ENCODE assay signal across 20 mouse cellular contexts in the genomic region with DNA sequence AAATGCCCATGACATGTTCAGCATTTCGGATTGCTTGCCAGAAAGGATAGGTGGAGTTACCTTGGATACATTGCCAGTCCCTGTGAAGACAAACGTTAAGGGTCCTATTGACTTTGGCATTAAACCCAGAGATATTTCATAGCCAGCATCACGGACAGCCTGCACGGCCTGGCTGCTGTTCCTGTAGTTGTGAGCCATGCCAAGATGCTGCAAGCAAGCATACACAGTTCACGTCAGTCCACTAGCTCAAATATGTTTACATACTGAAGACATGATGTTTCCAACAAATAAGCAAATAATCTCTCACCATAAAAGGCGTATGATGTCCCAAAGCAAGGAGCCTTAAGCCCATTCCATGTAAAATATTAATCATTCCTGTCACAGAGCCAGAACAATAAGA. TPM values are rescaled to one million over a fixed set of nuclear protein-coding genes. Genes with fewer than 3 reads are reported as not detected.
DNase-seq lines count a peak whose midpoint lies in the region; ATAC-seq and TF ChIP-seq lines count a peak whose summit lies in the region.
"Had no signal": no experiment of that assay in that cellular context is flagged by ENCODE, and none has a peak within 500 bp of the region (broad histone marks: within the 10 kb centered on the region; RNA-seq: fewer than 3 reads in every experiment).

No protein-coding gene starts in this region.

- no peak overlapping the region for H3K9ac ChIP-seq in liver, postnatal 0 days (replicated peaks)
- no peak overlapping the region for H3K9ac ChIP-seq in liver, embryonic 11.5 days (ENCODE audit: low read depth, low read length)
- H3K9ac ChIP-seq in lung, embryonic 16.5 days (ENCODE audit: low read length): no peak overlapping the region
- H3K9ac ChIP-seq: forebrain, postnatal 0 days; hindbrain, embryonic 12.5 days; hindbrain, embryonic 15.5 days had no signal

- no peak for TF ChIP-seq CTCF in liver, postnatal 0 days (IDR thresholded peaks at IDR 0.05; ENCODE audit: low read depth)

- no peaks in the 10 kb centered on the region for H3K4me1 ChIP-seq in liver, postnatal 0 days (ENCODE audit: insufficient read depth)
- H3K4me1 ChIP-seq in liver, embryonic 11.5 days (replicated peaks; ENCODE audit: control insufficient read depth, insufficient read depth, low read length): no peaks in the 10 kb centered on the region
- H3K4me1 ChIP-seq in lung, embryonic 16.5 days (replicated peaks; ENCODE audit: control insufficient read depth, insufficient read depth, low read length): peaks cover 6% of the 10 kb centered on the region
- H3K4me1 ChIP-seq: hindbrain, embryonic 12.5 days; hindbrain, embryonic 15.5 days had no signal

- H3K4me3 ChIP-seq in liver, postnatal 0 days (ENCODE audit: low read depth, low read length): no peak overlapping the region
- H3K4me3 ChIP-seq in liver, embryonic 11.5 days (ENCODE audit: low read depth, low read length): no peak overlapping the region
- no peak overlapping the region for H3K4me3 ChIP-seq in lung, embryonic 16.5 days (ENCODE audit: low read length)
- H3K4me3 ChIP-seq: gastrocnemius, adult 2 months; hindbrain, embryonic 12.5 days; hindbrain, embryonic 15.5 days had no signal

- no peaks in the 10 kb centered on the region for H3K27me3 ChIP-seq in liver, postnatal 0 days (ENCODE audit: insufficient read depth, low read length)
- H3K27me3 ChIP-seq in liver, embryonic 11.5 days (replicated peaks; ENCODE audit: control insufficient read depth, insufficient read depth, low read length): no peaks in the 10 kb centered on the region
- H3K27me3 ChIP-seq in lung, embryonic 16.5 days (ENCODE audit: control insufficient read depth, insufficient read depth, low read depth, low read length): no peaks in the 10 kb centered on the region
- H3K27me3 ChIP-seq: hindbrain, embryonic 12.5 days; hindbrain, embryonic 15.5 days had no signal

- WGBS in liver, postnatal 0 days (ENCODE audit: insufficient replicate concordance): 58% methylated on average over 6 of the region's 6 CpGs
- WGBS in liver, embryonic 11.5 days: 84% methylated on average over 6 of the region's 6 CpGs
- 45% methylated on average over 6 of the region's 6 CpGs for WGBS in lung, embryonic 16.5 days

- peak; percentile 38; the same call in 1 of the 2 replicates for TF ChIP-seq EP300 in liver, postnatal 0 days (IDR thresholded peaks at IDR 0.05; ENCODE audit: low read depth)

- H3K36me3 ChIP-seq in liver, postnatal 0 days (replicated peaks; ENCODE audit: insufficient read depth, low read length): peaks cover 4% of the 10 kb centered on the region; the same call in 1 of the 2 replicates
- H3K36me3 ChIP-seq in liver, embryonic 11.5 days (ENCODE audit: control insufficient read depth, insufficient read depth, low read length): no peaks in the 10 kb centered on the region
- H3K36me3 ChIP-seq in lung, embryonic 16.5 days (ENCODE audit: control insufficient read depth, insufficient read depth, low read length): no peaks in the 10 kb centered on the region
- H3K36me3 ChIP-seq: hindbrain, embryonic 12.5 days; hindbrain, embryonic 15.5 days had no signal

- peak; percentile 79 for ATAC-seq in liver, postnatal 0 days
- ATAC-seq in liver, embryonic 11.5 days (replicated peaks; ENCODE audit: low FRiP score): no peak
- peak; percentile 88 for ATAC-seq in lung, embryonic 16.5 days (ENCODE audit: low read depth)
- ATAC-seq: activated CD4-positive, CD25-positive, alpha-beta regulatory T cell, adult 4 months; forebrain, embryonic 14.5 days; forebrain, postnatal 0 days had no signal

- H3K9me3 ChIP-seq in liver, postnatal 0 days (ENCODE audit: low read length): no peaks in the 10 kb centered on the region
- no peaks in the 10 kb centered on the region for H3K9me3 ChIP-seq in liver, embryonic 11.5 days (ENCODE audit: control insufficient read depth, low read length)
- no peaks in the 10 kb centered on the region for H3K9me3 ChIP-seq in lung, embryonic 16.5 days (ENCODE audit: control insufficient read depth, low read length)
- H3K9me3 ChIP-seq: hindbrain, embryonic 12.5 days; hindbrain, embryonic 15.5 days had no signal

- H3K27ac ChIP-seq in liver, postnatal 0 days (ENCODE audit: low read depth): no peak overlapping the region
- H3K27ac ChIP-seq in liver, embryonic 11.5 days (ENCODE audit: low read depth, low read length): no peak overlapping the region
- H3K27ac ChIP-seq in lung, embryonic 16.5 days (ENCODE audit: low read length): no peak overlapping the region
- H3K27ac ChIP-seq: gastrocnemius, adult 2 months; hindbrain, embryonic 12.5 days; hindbrain, embryonic 15.5 days had no signal

- DNase-seq in cerebellum, postnatal 10 days: peak; percentile 51 to 63
- DNase-seq in cerebellum, adult 11 months: no peak
- DNase-seq in liver, postnatal 0 days: peak; percentile 40
- no peak for DNase-seq in liver, embryonic 11.5 days (ENCODE audit: low spot score)
- no peak for DNase-seq in lung, postnatal 25 days (ENCODE audit: low spot score)
- DNase-seq: adrenal gland, adult 8-10 months; adrenal gland, postnatal 25 days; cerebellum, adult 18-20 months; cerebellum, adult 9-10 months; cerebellum, postnatal 36 days; forebrain, postnatal 0 days; gastrocnemius, adult 2 months; gastrocnemius, postnatal 14 days; heart, adult 11 months had no signal

- H3K4me2 ChIP-seq in liver, postnatal 0 days (ENCODE audit: low read depth, low read length): no peak overlapping the region
- H3K4me2 ChIP-seq in liver, embryonic 11.5 days: no peak overlapping the region
- no peak overlapping the region for H3K4me2 ChIP-seq in lung, embryonic 16.5 days (ENCODE audit: low read depth, low read length)
- H3K4me2 ChIP-seq: heart, embryonic 11.5 days; hindbrain, embryonic 12.5 days; hindbrain, embryonic 15.5 days had no signal

RNA-seq across cellular contexts. Expression of a gene that starts 18.0 kb away (rescaled TPM):
- 43.7 and 49.0 TPM in 2 replicates for polyA plus RNA-seq in liver, postnatal 0 days (2015; fragmentation: Nextera tagmentation; extraction: Ambion mirVana)
- polyA plus RNA-seq in liver, embryonic 11.5 days (2014; fragmentation: Nextera tagmentation; extraction: Ambion mirVana): 21.7 and 26.6 TPM in 2 replicates
- 4.2 and 4.4 TPM in 2 replicates for polyA plus RNA-seq in lung, embryonic 16.5 days (2015; fragmentation: Nextera tagmentation; extraction: Ambion mirVana)
- polyA plus RNA-seq: activated CD4-positive, CD25-positive, alpha-beta regulatory T cell, adult 4 months had no signal

Comparison
In these comparisons a context has a peak if more than half of its experiments do, and no peak if none do; other contexts are left out.
1. DNase-seq: peak in cerebellum, postnatal 10 days (2 of 2) and liver, postnatal 0 days (single experiment); none in cerebellum, adult 11 months (single experiment), liver, embryonic 11.5 days (single experiment) and lung, postnatal 25 days (single experiment).